Mouse (Mus musculus): Measurements from ENCODE around the gene Arhgef33. TPM values are rescaled to one million over a fixed set of nuclear protein-coding genes. Genes with fewer than 3 reads are reported as not detected.

Gene Arhgef33
- 0.11 and 0.15 TPM in 2 replicates for polyA plus RNA-seq (2012; rRNA removed; ENCODE audit: low replicate concordance)

GRCm38 (mm10) chr17:80307251-80307650 is at the start of gene Arhgef33:
Gene Arhgef33, plus strand, starts transcription at chr17:80307407.

GRCm38 (mm10) chr17:80290074-80290657 is 17.0 kb upstream of the Arhgef33 start, which contains the start of the genes Morn2 and Dhx57:
Gene Morn2, plus strand, starts transcription at chr17:80290203.
Gene Dhx57, minus strand, starts transcription at chr17:80290476.

GRCm38 (mm10) chr17:80372989-80373725 is 66.0 kb downstream of the Arhgef33 start, which contains the start of gene Gm10190:
Gene Gm10190, minus strand, starts transcription at chr17:80373541.

Other genes starting within 250 kb of the Arhgef33 start
- 6.3 and 8.7 TPM in 2 replicates for gene Hnrnpll, start 245.1 kb upstream of the Arhgef33 start, polyA plus RNA-seq (2012; rRNA removed; ENCODE audit: low replicate concordance)
- gene Galm, start 179.9 kb upstream of the Arhgef33 start, polyA plus RNA-seq (2012; rRNA removed; ENCODE audit: low replicate concordance) = 43.3 and 63.9 TPM in 2 replicates
- gene Srsf7, start 100.1 kb upstream of the Arhgef33 start, polyA plus RNA-seq (2012; rRNA removed; ENCODE audit: low replicate concordance) = 7.6 and 9.9 TPM in 2 replicates
- not detected in 2 replicates for gene Ttc39d, start 99.9 kb upstream of the Arhgef33 start, polyA plus RNA-seq (2012; rRNA removed; ENCODE audit: low replicate concordance)
- 0.51 and 0.55 TPM in 2 replicates for gene Gemin6, start 83.0 kb upstream of the Arhgef33 start, polyA plus RNA-seq (2012; rRNA removed; ENCODE audit: low replicate concordance)
- 1.3 TPM in 2 replicates for gene Morn2, start 17.2 kb upstream of the Arhgef33 start, polyA plus RNA-seq (2012; rRNA removed; ENCODE audit: low replicate concordance)
- 3.2 and 3.4 TPM in 2 replicates for gene Dhx57, start 16.9 kb upstream of the Arhgef33 start, polyA plus RNA-seq (2012; rRNA removed; ENCODE audit: low replicate concordance)
- not detected in 2 replicates for gene Gm10190, start 66.1 kb downstream of the Arhgef33 start, polyA plus RNA-seq (2012; rRNA removed; ENCODE audit: low replicate concordance)
- 0.81 and 1.3 TPM in 2 replicates for gene Sos1, start 173.0 kb downstream of the Arhgef33 start, polyA plus RNA-seq (2012; rRNA removed; ENCODE audit: low replicate concordance)